Mouse (Mus musculus): ENCODE data around the gene 1700022I11Rik.

DNA sequence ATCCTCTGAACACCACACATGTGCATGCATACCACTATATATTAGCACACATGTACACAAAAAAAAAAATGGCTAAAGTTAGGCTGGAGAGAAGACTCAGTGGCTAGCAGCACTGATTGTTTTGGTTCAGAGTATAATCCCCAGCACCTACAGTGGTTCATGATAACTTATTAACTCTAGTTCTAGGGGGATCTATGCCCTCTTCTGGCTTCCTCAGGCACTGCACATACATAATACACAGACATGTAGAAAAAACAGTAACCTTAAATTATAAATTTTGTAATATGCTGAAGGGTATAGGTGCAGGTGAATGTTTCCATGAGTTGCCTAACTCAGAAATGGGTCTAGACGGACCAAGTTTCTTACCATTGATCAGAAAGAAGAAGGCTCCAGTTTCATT is 18.9 kb downstream of the 1700022I11Rik start:
- TF ChIP-seq CTCF (IDR thresholded peaks at IDR 0.05; ENCODE audit: insufficient read depth, low read length) (no peak), POLR2A (IDR thresholded peaks at IDR 0.05; ENCODE audit: borderline replicate concordance, extremely low read depth, low read depth, low read length) (no peak)

Data from lung, adult 2 months (tissue).